Mouse (Mus musculus): Measurements from ENCODE around the gene Myadm. TPM values are rescaled to one million over a fixed set of nuclear protein-coding genes. Genes with fewer than 3 reads are reported as not detected.

Myadm gene
- total RNA-seq, 1 experiment: 80.8 TPM

DNA sequence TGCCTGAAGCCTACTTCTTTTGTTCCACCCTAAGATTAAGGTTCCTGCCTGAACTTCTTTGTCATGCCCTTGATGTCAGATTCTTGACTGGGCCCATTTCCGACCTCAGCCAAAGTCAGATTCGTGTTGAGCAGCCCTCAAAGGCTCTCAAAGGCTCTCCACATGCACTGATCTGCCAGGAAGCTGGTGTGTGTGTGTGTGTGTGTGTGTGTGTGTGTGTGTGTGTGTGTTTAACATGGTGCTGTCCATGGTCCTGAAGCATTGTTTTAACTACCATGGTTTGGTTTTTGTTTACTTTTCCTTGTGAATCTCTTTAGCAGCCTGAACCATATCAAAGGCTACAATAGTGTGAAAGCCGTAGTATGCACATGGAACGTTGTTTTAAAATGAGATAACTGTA, 39.1 kb downstream of the Myadm start:
- Histone ChIP-seq H3K4me1 (ENCODE audit: control insufficient read depth in 2 of 2, insufficient read depth in 2 of 2, low read length in 2 of 2, poor library complexity in 1 of 2) (no peaks in the 10 kb centered on the region; a peak in 1 of 4 replicates), H3K9ac (ENCODE audit: insufficient read depth, low read depth, low read length, poor library complexity, severe bottlenecking) (no peak overlapping the region), H3K9me3 (ENCODE audit: control insufficient read depth, insufficient read depth, low read depth, low read length) (no peaks in the 10 kb centered on the region), H3K27ac (ENCODE audit: insufficient read depth, low read depth, low read length, poor library complexity, severe bottlenecking) (no peak overlapping the region), H3K4me3 (ENCODE audit: insufficient read depth in 1 of 2, low read depth in 1 of 2, low read length in 2 of 2, poor library complexity in 1 of 2, severe bottlenecking in 1 of 2) (no peak overlapping the region), H3K36me3 (ENCODE audit: control insufficient read depth, insufficient read depth, low read length, poor library complexity, severe bottlenecking) (peaks cover 4% of the 10 kb centered on the region)
- TF ChIP-seq ZC3H11A (IDR thresholded peaks at IDR 0.05; ENCODE audit: borderline replicate concordance, low read depth, low read length) (no peak), ZNF384 (IDR thresholded peaks at IDR 0.05; ENCODE audit: low read depth, low read length) (no peak), HCFC1 (IDR thresholded peaks at IDR 0.05; ENCODE audit: borderline replicate concordance, insufficient read depth, low read length) (no peak), MAFK (IDR thresholded peaks at IDR 0.05; ENCODE audit: insufficient read depth, low read depth, low read length) (no peak), CHD2 (IDR thresholded peaks at IDR 0.05; ENCODE audit: low read depth, low read length) (no peak)
- DNase-seq (ENCODE audit: low read depth, low spot score): no peak
- in situ Hi-C loops (cut with MboI; ENCODE audit: low sequenced_read_pairs in 2 of 2, unreplicated experiment in 2 of 2): no loop called here

DNA sequence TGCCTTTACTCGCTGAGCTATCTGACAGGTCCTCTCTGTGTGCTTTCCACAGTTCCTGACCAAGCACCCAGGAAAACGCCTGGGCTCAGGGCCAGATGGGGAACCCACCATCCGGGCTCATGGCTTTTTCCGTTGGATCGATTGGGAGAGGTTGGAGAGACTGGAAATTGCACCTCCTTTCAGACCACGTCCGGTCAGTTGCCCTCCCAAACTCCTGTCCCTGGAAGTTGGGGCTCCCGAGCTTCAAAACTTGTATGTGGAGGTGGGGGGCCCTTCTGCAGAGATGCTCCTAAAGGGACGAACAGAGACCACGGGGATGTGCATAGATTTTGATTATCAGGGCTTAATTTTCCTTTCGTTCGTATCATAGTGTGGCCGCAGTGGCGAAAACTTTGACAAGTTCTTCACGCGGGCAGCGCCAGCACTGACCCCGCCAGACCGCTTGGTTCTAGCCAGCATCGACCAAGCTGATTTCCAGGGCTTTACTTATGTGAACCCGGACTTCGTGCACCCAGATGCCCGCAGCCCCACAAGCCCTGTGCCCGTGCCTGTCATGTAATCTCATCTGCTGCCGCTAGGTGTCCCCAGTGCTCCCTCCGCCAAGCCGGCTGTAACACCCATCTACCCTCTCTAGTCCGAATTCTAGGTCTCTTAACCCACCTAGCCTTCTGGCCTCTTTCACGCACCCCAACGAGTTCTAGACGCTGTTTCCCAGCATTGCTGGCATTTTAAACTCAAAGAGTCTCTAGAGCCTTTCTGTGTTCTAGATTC, 41.1 kb downstream of the Myadm start:
- DNase-seq (ENCODE audit: low read depth, low spot score): no peak
- peaks cover 0 to 1% of the 10 kb centered on the region in 2 experiments; a peak in 1 of 4 replicates for H3K4me1 ChIP-seq (ENCODE audit: control insufficient read depth in 2 of 2, insufficient read depth in 2 of 2, low read length in 2 of 2, poor library complexity in 1 of 2)
- no peak overlapping the region for H3K27ac ChIP-seq (ENCODE audit: insufficient read depth, low read depth, low read length, poor library complexity, severe bottlenecking)
- no peak overlapping the region for H3K9ac ChIP-seq (ENCODE audit: insufficient read depth, low read depth, low read length, poor library complexity, severe bottlenecking)
- no peaks in the 10 kb centered on the region for H3K9me3 ChIP-seq (ENCODE audit: control insufficient read depth, insufficient read depth, low read depth, low read length)
- in situ Hi-C loops (cut with MboI; ENCODE audit: low sequenced_read_pairs in 2 of 2, unreplicated experiment in 2 of 2): no loop called here
- peak overlapping the region; percentile 15 to 57; a peak in 2 of 4 replicates for H3K4me3 ChIP-seq (ENCODE audit: insufficient read depth in 1 of 2, low read depth in 1 of 2, low read length in 2 of 2, poor library complexity in 1 of 2, severe bottlenecking in 1 of 2)
- H3K36me3 ChIP-seq (ENCODE audit: control insufficient read depth, insufficient read depth, low read length, poor library complexity, severe bottlenecking): no peaks in the 10 kb centered on the region
- TF ChIP-seq ZC3H11A (IDR thresholded peaks at IDR 0.05; ENCODE audit: borderline replicate concordance, low read depth, low read length) (peak; percentile 70; the same call in 1 of the 2 replicates), MAFK (IDR thresholded peaks at IDR 0.05; ENCODE audit: insufficient read depth, low read depth, low read length) (no peak)

DNA sequence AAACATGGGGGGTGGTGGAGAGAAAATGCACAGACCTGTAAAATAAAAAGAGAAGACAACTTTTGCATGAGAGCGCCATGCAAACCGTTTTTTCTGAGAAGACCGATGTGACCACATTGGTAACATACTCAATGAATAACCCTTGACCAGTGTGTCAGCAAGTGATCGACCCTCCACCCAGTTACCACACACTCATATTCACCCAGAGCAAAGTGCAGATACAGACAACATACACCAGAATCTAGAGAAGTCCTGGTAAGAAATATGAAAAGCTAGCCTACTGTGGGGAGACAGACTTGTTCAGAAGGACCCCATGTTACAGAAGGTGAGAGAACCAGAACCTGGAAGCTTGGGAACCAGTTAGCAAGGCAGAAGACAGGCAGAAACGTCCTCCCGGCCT, 42.3 kb downstream of the Myadm start:
- no peak for DNase-seq (ENCODE audit: low read depth, low spot score)
- in situ Hi-C loops (cut with MboI; ENCODE audit: low sequenced_read_pairs in 2 of 2, unreplicated experiment in 2 of 2): no loop called here
- Histone ChIP-seq H3K4me3 (ENCODE audit: insufficient read depth in 1 of 2, low read depth in 1 of 2, low read length in 2 of 2, poor library complexity in 1 of 2, severe bottlenecking in 1 of 2) (no peak overlapping the region), H3K9ac (ENCODE audit: insufficient read depth, low read depth, low read length, poor library complexity, severe bottlenecking) (no peak overlapping the region), H3K27ac (ENCODE audit: insufficient read depth, low read depth, low read length, poor library complexity, severe bottlenecking) (no peak overlapping the region), H3K36me3 (ENCODE audit: control insufficient read depth, insufficient read depth, low read length, poor library complexity, severe bottlenecking) (no peaks in the 10 kb centered on the region), H3K4me1 (ENCODE audit: control insufficient read depth in 2 of 2, insufficient read depth in 2 of 2, low read length in 2 of 2, poor library complexity in 1 of 2) (peaks cover 0 to 1% of the 10 kb centered on the region in 2 experiments; a peak in 1 of 4 replicates), H3K9me3 (ENCODE audit: control insufficient read depth, insufficient read depth, low read depth, low read length) (no peaks in the 10 kb centered on the region)
- TF ChIP-seq HCFC1 (IDR thresholded peaks at IDR 0.05; ENCODE audit: borderline replicate concordance, insufficient read depth, low read length) (no peak), MAFK (IDR thresholded peaks at IDR 0.05; ENCODE audit: insufficient read depth, low read depth, low read length) (no peak), ZC3H11A (IDR thresholded peaks at IDR 0.05; ENCODE audit: borderline replicate concordance, low read depth, low read length) (no peak), CHD2 (IDR thresholded peaks at IDR 0.05; ENCODE audit: low read depth, low read length) (no peak), ZNF384 (IDR thresholded peaks at IDR 0.05; ENCODE audit: low read depth, low read length) (no peak)

DNA sequence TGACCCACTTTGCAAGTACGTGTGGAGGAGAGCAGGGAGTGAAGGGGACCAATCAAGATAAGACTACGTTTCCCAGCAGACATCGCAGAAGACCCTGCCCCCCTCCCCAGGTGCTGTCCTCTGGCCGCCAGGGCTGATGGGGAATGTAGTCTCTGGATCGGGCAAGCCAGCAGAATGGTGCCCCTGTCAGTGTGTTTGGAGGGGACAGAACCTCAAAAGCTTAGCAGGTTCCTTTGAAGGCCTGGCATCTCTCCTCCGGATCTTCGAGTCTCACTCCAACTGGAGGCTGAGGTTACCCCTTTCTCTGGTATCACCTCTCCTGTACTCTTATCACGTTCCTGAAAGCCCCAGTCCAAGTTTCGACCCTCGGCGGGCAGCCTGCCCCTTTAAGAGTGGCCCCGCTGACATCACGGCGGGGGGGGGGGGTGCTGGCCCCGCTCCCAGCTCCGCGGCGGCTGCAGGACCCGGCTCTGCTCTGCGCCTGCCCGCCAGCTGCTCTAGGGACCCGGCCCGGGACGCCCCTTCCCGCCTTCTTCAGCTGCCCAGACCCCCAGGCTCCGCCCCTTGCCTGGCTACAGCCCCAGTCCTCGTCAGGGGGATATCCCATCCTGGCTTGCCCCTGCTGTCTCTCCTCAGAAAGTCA, 42.8 kb downstream of the Myadm start:
- DNase-seq (ENCODE audit: low read depth, low spot score): no peak
- Histone ChIP-seq H3K4me3 (ENCODE audit: insufficient read depth in 1 of 2, low read depth in 1 of 2, low read length in 2 of 2, poor library complexity in 1 of 2, severe bottlenecking in 1 of 2) (peak overlapping the region; percentile 65 to 70), H3K27ac (ENCODE audit: insufficient read depth, low read depth, low read length, poor library complexity, severe bottlenecking) (no peak overlapping the region), H3K9me3 (ENCODE audit: control insufficient read depth, insufficient read depth, low read depth, low read length) (no peaks in the 10 kb centered on the region), H3K36me3 (ENCODE audit: control insufficient read depth, insufficient read depth, low read length, poor library complexity, severe bottlenecking) (no peaks in the 10 kb centered on the region), H3K4me1 (ENCODE audit: control insufficient read depth in 2 of 2, insufficient read depth in 2 of 2, low read length in 2 of 2, poor library complexity in 1 of 2) (peaks cover 1 to 3% of the 10 kb centered on the region in 2 experiments; a peak in 2 of 4 replicates), H3K9ac (ENCODE audit: insufficient read depth, low read depth, low read length, poor library complexity, severe bottlenecking) (peak overlapping the region; percentile 64)
- in situ Hi-C loops (cut with MboI; ENCODE audit: low sequenced_read_pairs in 2 of 2, unreplicated experiment in 2 of 2): no loop called here
- peak; percentile 97 for TF ChIP-seq HCFC1 (IDR thresholded peaks at IDR 0.05; ENCODE audit: borderline replicate concordance, insufficient read depth, low read length)
- TF ChIP-seq CHD2 (IDR thresholded peaks at IDR 0.05; ENCODE audit: low read depth, low read length): no peak
- TF ChIP-seq ZNF384 (IDR thresholded peaks at IDR 0.05; ENCODE audit: low read depth, low read length): no peak
- no peak for TF ChIP-seq MAFK (IDR thresholded peaks at IDR 0.05; ENCODE audit: insufficient read depth, low read depth, low read length)

Data from ES-E14 (cell line).